Comparison of ENCODE assay signal across 35 mouse cellular contexts in the genomic region with DNA sequence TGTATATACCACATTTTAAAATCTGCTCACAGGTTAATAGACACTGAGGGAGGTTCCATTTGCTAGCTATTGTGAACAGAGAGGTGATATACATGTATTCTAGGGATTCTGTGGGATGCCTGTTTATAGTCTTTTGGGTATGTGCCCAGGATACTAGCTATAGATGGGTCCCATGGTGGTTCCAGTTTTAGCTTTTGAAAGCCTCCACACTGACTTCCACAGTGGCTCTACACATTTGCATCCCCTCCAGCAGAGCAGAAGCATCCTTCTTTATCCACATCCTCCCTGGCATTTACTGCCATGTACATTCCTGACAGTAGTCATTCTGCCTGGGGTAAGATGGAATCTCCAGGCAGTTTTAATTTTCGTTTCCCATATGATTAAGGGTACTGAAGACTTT. TPM values are rescaled to one million over a fixed set of nuclear protein-coding genes. Genes with fewer than 3 reads are reported as not detected.
"Had no signal": no experiment of that assay in that cellular context is flagged by ENCODE, and none has a peak within 500 bp of the region (broad histone marks: within the 10 kb centered on the region; RNA-seq: fewer than 3 reads in every experiment).

No protein-coding gene starts in this region.

- H3K9me3 ChIP-seq: limb, embryonic 12.5 days; limb, embryonic 13.5 days; limb, embryonic 15.5 days; liver, embryonic 12.5 days; liver, embryonic 13.5 days; liver, embryonic 15.5 days; lung, embryonic 15.5 days; megakaryocyte, embryonic 14.5 days; midbrain, embryonic 10.5 days; midbrain, embryonic 12.5 days; midbrain, embryonic 13.5 days; midbrain, embryonic 15.5 days; neural tube, embryonic 12.5 days had no signal

- H3K27me3 ChIP-seq: limb, embryonic 12.5 days; limb, embryonic 13.5 days; limb, embryonic 15.5 days; liver, embryonic 12.5 days; liver, embryonic 13.5 days; liver, embryonic 15.5 days; lung, embryonic 15.5 days; midbrain, embryonic 12.5 days; midbrain, embryonic 13.5 days; midbrain, embryonic 15.5 days; neural tube, embryonic 12.5 days had no signal

- H3K4me3 ChIP-seq: left cerebral cortex, adult 2 months; limb, embryonic 12.5 days; limb, embryonic 13.5 days; limb, embryonic 15.5 days; liver, embryonic 12.5 days; liver, embryonic 13.5 days; liver, embryonic 15.5 days; lung, embryonic 15.5 days; midbrain, embryonic 10.5 days; midbrain, embryonic 12.5 days; midbrain, embryonic 13.5 days; midbrain, embryonic 15.5 days; myocyte; neural tube, embryonic 12.5 days had no signal

- H3K27ac ChIP-seq: left cerebral cortex, adult 2 months; limb, embryonic 12.5 days; limb, embryonic 13.5 days; limb, embryonic 15.5 days; liver, embryonic 12.5 days; liver, embryonic 13.5 days; liver, embryonic 14.5 days; liver, embryonic 15.5 days; lung, embryonic 15.5 days; macrophage; midbrain, embryonic 10.5 days; midbrain, embryonic 12.5 days; midbrain, embryonic 13.5 days; midbrain, embryonic 15.5 days; neural tube, embryonic 12.5 days had no signal

- H3K4me2 ChIP-seq: limb, embryonic 12.5 days; limb, embryonic 13.5 days; limb, embryonic 15.5 days; liver, embryonic 11.5 days; liver, embryonic 12.5 days; liver, embryonic 13.5 days; liver, embryonic 15.5 days; lung, embryonic 14.5 days; lung, embryonic 15.5 days; midbrain, embryonic 11.5 days; midbrain, embryonic 12.5 days; midbrain, embryonic 13.5 days; midbrain, embryonic 15.5 days; neural tube, embryonic 12.5 days had no signal

- ATAC-seq: liver, embryonic 12.5 days; liver, postnatal 0 days; lung, postnatal 0 days; midbrain, embryonic 13.5 days; midbrain, embryonic 15.5 days; midbrain, embryonic 16.5 days had no signal

- H3K9ac ChIP-seq: limb, embryonic 12.5 days; limb, embryonic 13.5 days; limb, embryonic 15.5 days; liver, embryonic 12.5 days; liver, embryonic 13.5 days; liver, embryonic 14.5 days; liver, embryonic 15.5 days; liver, postnatal 0 days; lung, embryonic 14.5 days; lung, embryonic 15.5 days; midbrain, embryonic 12.5 days; midbrain, embryonic 13.5 days; midbrain, embryonic 15.5 days; neural tube, embryonic 12.5 days had no signal

- H3K4me1 ChIP-seq: limb, embryonic 12.5 days; limb, embryonic 13.5 days; limb, embryonic 15.5 days; liver, embryonic 12.5 days; liver, embryonic 13.5 days; liver, embryonic 15.5 days; midbrain, embryonic 10.5 days; midbrain, embryonic 12.5 days; midbrain, embryonic 13.5 days; midbrain, embryonic 15.5 days had no signal

- DNase-seq: left cerebral cortex, postnatal 4 days; liver; liver, embryonic 13.5 days; liver, postnatal 0 days; lung, adult 2 months; lung, embryonic 14.5 days; lung, postnatal 10 days; lung, postnatal 14 days; lung, postnatal 36 days; lung, postnatal 4 days; midbrain, embryonic 14.5 days had no signal

- H3K36me3 ChIP-seq: limb, embryonic 12.5 days; limb, embryonic 13.5 days; limb, embryonic 15.5 days; liver, embryonic 12.5 days; liver, embryonic 13.5 days; liver, embryonic 15.5 days; lung, embryonic 15.5 days; midbrain, embryonic 10.5 days; midbrain, embryonic 12.5 days; midbrain, embryonic 13.5 days; midbrain, embryonic 15.5 days; neural tube, embryonic 12.5 days had no signal

RNA-seq across cellular contexts. Expression of gene Cwh43, which starts 44.4 kb away (rescaled TPM):
- polyA plus RNA-seq: limb, embryonic 11.5 days; limb, embryonic 12.5 days; limb, embryonic 13.5 days; liver, adult 2 months; liver, embryonic 11.5 days; liver, embryonic 12.5 days; liver, embryonic 13.5 days; liver, embryonic 14.5 days; liver, embryonic 15.5 days; liver, embryonic 16.5 days; liver, postnatal 0 days; lung, embryonic 14.5 days; lung, embryonic 15.5 days; lung, postnatal 0 days; macrophage; midbrain, embryonic 10.5 days; midbrain, embryonic 11.5 days; midbrain, embryonic 13.5 days; neural tube, embryonic 11.5 days; neural tube, embryonic 12.5 days had no signal
